Comparison of ENCODE assay signal across 8 mouse cellular contexts in the genomic region with DNA sequence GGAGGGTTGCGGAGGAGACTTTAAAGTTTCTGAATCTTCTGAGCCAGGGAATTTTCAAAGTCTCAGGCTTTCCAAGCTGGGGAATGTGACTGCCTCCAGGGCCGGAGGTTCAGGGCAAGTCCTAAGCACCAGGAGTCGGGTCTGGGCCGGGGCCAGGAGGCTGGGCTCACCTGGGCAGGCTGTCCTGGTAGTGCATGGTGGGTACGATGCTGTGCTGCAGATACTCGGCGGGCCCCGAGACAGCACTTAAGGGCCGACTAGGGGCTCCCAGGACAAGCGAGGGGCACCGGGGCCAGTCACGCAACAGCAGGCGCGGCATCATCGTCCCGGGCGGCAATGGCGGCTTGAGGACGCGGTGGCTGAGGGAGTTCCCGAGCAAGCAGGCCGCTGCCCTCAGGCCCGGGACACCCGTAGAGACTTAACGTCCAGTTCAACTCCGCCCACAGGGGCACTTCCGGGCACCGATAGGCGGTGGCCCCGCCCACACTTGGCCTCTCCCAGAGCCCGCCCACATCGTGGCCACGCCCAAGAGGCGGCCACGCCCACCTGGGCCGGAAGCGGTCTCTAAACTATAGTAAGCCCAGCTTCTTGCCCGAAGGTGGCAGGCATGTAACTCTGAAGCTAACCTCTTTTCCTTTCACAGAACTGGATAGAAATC. TPM values are rescaled to one million over a fixed set of nuclear protein-coding genes. Genes with fewer than 3 reads are reported as not detected.
A peak's percentile ranks its signal among the peaks of the same experiment; 100 is the strongest.
DNase-seq lines count a peak whose midpoint lies in the region; ATAC-seq lines count a peak whose summit lies in the region.

A gene (minus strand): TSS at position 466 of the 658 bp plus-strand sequence.

- peak; percentile 97 for ATAC-seq in activated CD4-positive, CD25-positive, alpha-beta regulatory T cell, adult 4 months
- peak; percentile 97 for ATAC-seq in inflammation-experienced regulatory T-cells, adult 6 months
- peak; percentile 92 for ATAC-seq in megakaryocyte-erythroid progenitor cell, adult 5-6 weeks (replicated peaks; ENCODE audit: low FRiP score, low TSS enrichment, poor library complexity, severe bottlenecking)

- DNase-seq in embryo, embryonic 10 days (ENCODE audit: low spot score) = peak; percentile 97
- peak; percentile 96 for DNase-seq in gastrocnemius, postnatal 14 days
- DNase-seq in left cerebral cortex, postnatal 10 days (ENCODE audit: extremely low spot score in 1 of 2, low spot score in 2 of 2) = peak; percentile 72 to 96
- DNase-seq in right cerebral cortex, postnatal 25 days = peak; percentile 69
- peak; percentile 95 to 96 for DNase-seq in urinary bladder, postnatal 4 days (ENCODE audit: low spot score in 2 of 2)

- intact Hi-C loops in gastrocnemius, postnatal 14 days (cut with DNase I; ENCODE audit: low total_unique reads) = no loop called here
- intact Hi-C loops in left cerebral cortex, postnatal 10 days (cut with DNase I) = loop anchor here (10.0 kb wide), 1 partner anchor 312 kb away; no protein-coding TSS in a partner anchor

RNA-seq across cellular contexts. Expression of the gene that starts here (rescaled TPM):
- polyA plus RNA-seq in activated CD4-positive, CD25-positive, alpha-beta regulatory T cell, adult 4 months (2017; shearing (Covaris generic)) = 10 to 100 TPM; 14.2 to 16.7 TPM
- total RNA-seq in gastrocnemius, postnatal 14 days (2021) = 10 to 100 TPM; 48.5 to 80.7 TPM
- polyA plus RNA-seq in inflammation-experienced regulatory T-cells, adult 6 months (2017; shearing (Covaris generic)) = 10 to 100 TPM; 14.4 to 23.5 (median 22.0) TPM
- total RNA-seq in left cerebral cortex, postnatal 10 days (2021) = 1 to 10 TPM; 3.9 to 4.8 TPM
- 48.6 and 51.8 TPM in 2 replicates for total RNA-seq in megakaryocyte-erythroid progenitor cell, adult 5-6 weeks (2014; fragmentation: Nextera tagmentation)
- total RNA-seq in megakaryocyte-erythroid progenitor cell, adult 5-6 weeks (2017) = 25.6 and 44.4 TPM in 2 replicates

Comparison
In these comparisons a context has a peak if more than half of its experiments do, and no peak if none do; other contexts are left out.
1. Peak in every context shown above with its lines: DNase-seq and ATAC-seq.
2. RNA of the gene that starts here (total RNA-seq): 48.5 to 80.7 TPM in gastrocnemius, postnatal 14 days and 25.6 to 51.8 TPM in megakaryocyte-erythroid progenitor cell, adult 5-6 weeks; 3.9 to 4.8 TPM in left cerebral cortex, postnatal 10 days; every median in the first group is over 4 times any median in the second.